Mouse (Mus musculus): Measurements from ENCODE around the gene Ephb2. TPM values are rescaled to one million over a fixed set of nuclear protein-coding genes. Genes with fewer than 3 reads are reported as not detected.

Gene Ephb2
- polyA plus RNA-seq, 1 experiment: 2.7 TPM

DNA sequence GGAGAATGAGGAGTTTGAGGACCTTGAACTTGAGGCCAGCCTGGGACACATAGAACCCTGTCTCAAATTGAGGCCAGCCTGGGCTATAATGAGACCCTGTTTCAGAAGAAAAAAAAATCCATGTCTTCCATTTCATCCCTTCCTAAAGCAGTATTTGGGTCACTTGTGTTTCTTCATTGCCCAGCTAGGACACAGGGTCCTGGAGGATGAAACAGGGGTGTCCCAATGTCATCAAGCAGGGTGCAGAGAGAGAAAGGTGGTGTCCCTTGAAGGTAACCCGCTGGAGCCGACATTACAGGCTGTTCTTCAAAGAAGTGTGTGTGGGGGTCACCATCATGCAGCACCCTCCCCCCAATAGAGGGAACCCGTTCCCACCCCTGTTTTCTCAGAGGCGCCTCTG lies 86.4 kb downstream of the Ephb2 start:
- Histone ChIP-seq H3K27ac (ENCODE audit: insufficient read depth, low read length) (no peak overlapping the region), H3K27me3 (ENCODE audit: control insufficient read depth, insufficient read depth, low read length) (no peaks in the 10 kb centered on the region)
- 75% methylated on average over 4 of the region's 4 CpGs for WGBS

DNA sequence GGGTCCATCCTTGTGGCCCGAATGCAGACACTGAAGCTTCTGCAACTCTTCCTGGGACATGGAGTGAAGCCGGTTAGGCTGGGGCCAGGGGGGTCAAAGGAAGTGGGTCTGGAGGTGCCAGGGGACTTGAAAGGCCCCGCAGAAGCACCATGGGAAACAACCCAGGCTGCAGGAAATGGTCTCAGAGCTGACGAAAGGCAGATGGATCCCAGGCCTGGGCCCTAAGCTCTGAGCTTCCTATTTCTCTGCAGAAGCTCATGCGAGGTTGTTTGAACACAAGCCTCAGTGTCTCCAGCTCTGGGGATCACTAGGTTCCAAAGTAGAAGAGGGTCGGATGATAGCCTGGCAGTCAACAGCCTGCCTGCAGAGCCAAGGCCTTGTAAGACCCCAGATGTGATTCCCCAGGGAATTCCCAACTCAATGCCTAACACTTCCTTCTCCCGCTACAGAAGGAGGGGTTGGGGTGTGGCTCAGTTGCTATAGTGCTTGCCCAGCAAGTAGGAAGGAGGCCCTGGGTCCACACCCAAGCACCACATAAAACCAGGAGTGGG lies 86.9 kb downstream of the Ephb2 start:
- Histone ChIP-seq H3K27ac (ENCODE audit: insufficient read depth, low read length) (no peak overlapping the region), H3K27me3 (ENCODE audit: control insufficient read depth, insufficient read depth, low read length) (no peaks in the 10 kb centered on the region), H3K36me3 (ENCODE audit: control insufficient read depth, insufficient read depth, low read length) (no peaks in the 10 kb centered on the region), H3K4me3 (ENCODE audit: extremely low read depth, insufficient read depth, insufficient read length) (no peak overlapping the region), H3K4me1 (ENCODE audit: control insufficient read depth, insufficient read depth, insufficient read length) (no peaks in the 10 kb centered on the region)
- WGBS: 45% methylated on average over 7 of the region's 7 CpGs
- TF ChIP-seq POLR2A (IDR thresholded peaks at IDR 0.05; ENCODE audit: low read depth, low read length): no peak
- no peak for TF ChIP-seq CTCF (IDR thresholded peaks at IDR 0.05; ENCODE audit: extremely low read depth, insufficient read depth, insufficient read length, insufficient replicate concordance)
- no peak for DNase-seq (ENCODE audit: low read depth in 1 of 2, low spot score in 2 of 2)

More for the DNA sequence above, 86.4 kb downstream of the Ephb2 start:
- Histone ChIP-seq H3K36me3 (ENCODE audit: control insufficient read depth, insufficient read depth, low read length) (no peaks in the 10 kb centered on the region), H3K4me3 (ENCODE audit: extremely low read depth, insufficient read depth, insufficient read length) (no peak overlapping the region), H3K4me1 (ENCODE audit: control insufficient read depth, insufficient read depth, insufficient read length) (no peaks in the 10 kb centered on the region)
- no peak for DNase-seq (ENCODE audit: low read depth in 1 of 2, low spot score in 2 of 2)
- TF ChIP-seq POLR2A (IDR thresholded peaks at IDR 0.05; ENCODE audit: low read depth, low read length) (no peak), CTCF (IDR thresholded peaks at IDR 0.05; ENCODE audit: extremely low read depth, insufficient read depth, insufficient read length, insufficient replicate concordance) (no peak)

DNA sequence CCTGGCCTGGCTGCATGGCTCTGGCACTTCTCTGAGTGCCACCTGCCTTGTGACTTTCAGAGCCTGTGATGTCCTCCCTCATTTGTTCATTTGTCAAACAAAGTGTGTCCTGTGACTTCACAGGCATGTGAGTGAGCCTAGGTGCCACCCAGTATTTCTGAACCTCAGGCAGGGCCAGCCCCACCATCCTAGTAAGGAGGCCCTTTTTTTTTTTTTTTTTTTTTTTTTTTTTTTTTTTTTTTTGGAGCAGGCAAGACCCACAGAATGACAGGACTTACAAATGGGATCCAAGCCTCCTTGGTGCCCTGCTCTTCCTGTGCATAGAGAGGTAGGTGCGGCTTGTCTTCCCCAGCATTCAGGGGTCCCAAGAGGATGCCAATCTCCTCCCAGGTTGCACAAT lies 89.3 kb downstream of the Ephb2 start:
- no peak overlapping the region for H3K4me3 ChIP-seq (ENCODE audit: extremely low read depth, insufficient read depth, insufficient read length)
- H3K4me1 ChIP-seq (ENCODE audit: control insufficient read depth, insufficient read depth, insufficient read length): no peaks in the 10 kb centered on the region
- no peak for DNase-seq (ENCODE audit: low read depth in 1 of 2, low spot score in 2 of 2)
- no peaks in the 10 kb centered on the region for H3K27me3 ChIP-seq (ENCODE audit: control insufficient read depth, insufficient read depth, low read length)
- 94% methylated on average over 1 of the region's 1 CpGs for WGBS
- no peak overlapping the region for H3K27ac ChIP-seq (ENCODE audit: insufficient read depth, low read length)
- TF ChIP-seq CTCF (IDR thresholded peaks at IDR 0.05; ENCODE audit: extremely low read depth, insufficient read depth, insufficient read length, insufficient replicate concordance): no peak
- no peak for TF ChIP-seq POLR2A (IDR thresholded peaks at IDR 0.05; ENCODE audit: low read depth, low read length)
- no peaks in the 10 kb centered on the region for H3K36me3 ChIP-seq (ENCODE audit: control insufficient read depth, insufficient read depth, low read length)

DNA sequence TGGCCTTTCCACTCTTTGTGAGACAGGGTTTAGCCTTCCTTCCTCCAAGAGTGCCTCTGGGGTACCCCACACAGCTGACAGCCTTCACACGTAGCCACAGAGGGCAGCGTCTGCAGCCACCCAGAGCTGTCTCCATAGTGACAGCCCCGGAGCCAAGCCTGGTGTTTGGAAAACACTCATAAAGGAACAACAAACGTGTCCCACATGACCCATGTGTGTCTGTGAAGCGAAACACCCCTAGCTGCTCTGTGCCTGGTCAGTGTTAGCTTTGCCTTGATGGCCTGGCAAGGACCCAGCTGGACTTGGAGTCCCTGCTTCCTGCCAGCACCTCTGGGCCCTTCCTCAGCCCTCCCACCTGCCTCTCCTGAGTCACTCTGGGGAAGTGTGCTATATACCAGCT lies 93.1 kb downstream of the Ephb2 start:
- Histone ChIP-seq H3K27me3 (ENCODE audit: control insufficient read depth, insufficient read depth, low read length) (no peaks in the 10 kb centered on the region), H3K36me3 (ENCODE audit: control insufficient read depth, insufficient read depth, low read length) (no peaks in the 10 kb centered on the region), H3K27ac (ENCODE audit: insufficient read depth, low read length) (no peak overlapping the region), H3K4me3 (ENCODE audit: extremely low read depth, insufficient read depth, insufficient read length) (no peak overlapping the region), H3K4me1 (ENCODE audit: control insufficient read depth, insufficient read depth, insufficient read length) (no peaks in the 10 kb centered on the region)
- TF ChIP-seq CTCF (IDR thresholded peaks at IDR 0.05; ENCODE audit: extremely low read depth, insufficient read depth, insufficient read length, insufficient replicate concordance): no peak
- TF ChIP-seq POLR2A (IDR thresholded peaks at IDR 0.05; ENCODE audit: low read depth, low read length): no peak
- no peak for DNase-seq (ENCODE audit: low read depth in 1 of 2, low spot score in 2 of 2)
- 16% methylated on average over 5 of the region's 5 CpGs for WGBS

DNA sequence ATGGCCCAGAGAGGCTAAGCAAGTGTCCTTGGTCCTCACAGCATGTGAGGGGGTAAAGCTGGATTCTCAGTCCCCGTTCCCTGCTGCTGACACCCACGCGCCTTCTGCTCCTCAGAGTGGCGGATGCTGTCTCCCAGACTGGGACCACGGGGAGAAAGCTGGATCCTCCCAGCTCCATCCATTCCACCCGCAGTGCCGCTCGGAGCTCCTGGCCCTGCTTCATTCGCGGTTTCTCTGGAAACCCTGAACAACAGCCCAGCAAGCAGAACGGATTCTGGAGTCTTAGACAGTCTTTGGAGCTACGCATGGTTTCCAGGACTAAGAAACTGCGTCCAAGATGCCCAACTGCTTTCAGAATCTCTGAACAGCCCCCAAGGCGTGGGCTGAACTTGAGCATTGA lies 93.9 kb downstream of the Ephb2 start:
- H3K4me1 ChIP-seq (ENCODE audit: control insufficient read depth, insufficient read depth, insufficient read length): no peaks in the 10 kb centered on the region
- 91% methylated on average over 14 of the region's 14 CpGs for WGBS
- H3K27ac ChIP-seq (ENCODE audit: insufficient read depth, low read length): no peak overlapping the region
- no peaks in the 10 kb centered on the region for H3K36me3 ChIP-seq (ENCODE audit: control insufficient read depth, insufficient read depth, low read length)
- H3K27me3 ChIP-seq (ENCODE audit: control insufficient read depth, insufficient read depth, low read length): no peaks in the 10 kb centered on the region
- DNase-seq (ENCODE audit: low read depth in 1 of 2, low spot score in 2 of 2): no peak
- TF ChIP-seq CTCF (IDR thresholded peaks at IDR 0.05; ENCODE audit: extremely low read depth, insufficient read depth, insufficient read length, insufficient replicate concordance) (no peak), POLR2A (IDR thresholded peaks at IDR 0.05; ENCODE audit: low read depth, low read length) (no peak)
- no peak overlapping the region for H3K4me3 ChIP-seq (ENCODE audit: extremely low read depth, insufficient read depth, insufficient read length)

DNA sequence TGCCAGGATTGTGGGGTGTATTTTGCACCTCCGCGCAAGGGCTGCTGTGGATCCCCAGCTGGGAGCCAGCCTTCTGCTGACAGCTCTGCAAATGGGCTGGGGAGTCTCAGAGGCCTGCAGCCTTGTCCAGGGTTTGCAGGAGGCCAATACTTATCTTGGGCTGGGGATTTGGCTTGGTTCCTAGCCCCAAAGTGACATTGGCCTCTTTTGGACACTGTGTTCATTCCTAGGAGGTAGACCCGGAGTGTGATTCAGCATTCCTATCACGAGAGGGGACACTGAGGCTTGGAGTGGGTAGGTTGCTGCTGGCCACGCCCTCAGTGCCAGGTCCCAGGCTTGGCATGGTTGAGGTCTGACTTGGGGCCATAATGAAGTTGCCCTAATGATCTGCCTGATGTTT lies 94.8 kb downstream of the Ephb2 start:
- no peaks in the 10 kb centered on the region for H3K4me1 ChIP-seq (ENCODE audit: control insufficient read depth, insufficient read depth, insufficient read length)
- no peaks in the 10 kb centered on the region for H3K36me3 ChIP-seq (ENCODE audit: control insufficient read depth, insufficient read depth, low read length)
- H3K4me3 ChIP-seq (ENCODE audit: extremely low read depth, insufficient read depth, insufficient read length): no peak overlapping the region
- H3K27me3 ChIP-seq (ENCODE audit: control insufficient read depth, insufficient read depth, low read length): no peaks in the 10 kb centered on the region
- DNase-seq (ENCODE audit: low read depth in 1 of 2, low spot score in 2 of 2): no peak
- no peak overlapping the region for H3K27ac ChIP-seq (ENCODE audit: insufficient read depth, low read length)
- 84% methylated on average over 5 of the region's 5 CpGs for WGBS
- TF ChIP-seq POLR2A (IDR thresholded peaks at IDR 0.05; ENCODE audit: low read depth, low read length) (no peak), CTCF (IDR thresholded peaks at IDR 0.05; ENCODE audit: extremely low read depth, insufficient read depth, insufficient read length, insufficient replicate concordance) (no peak)

DNA sequence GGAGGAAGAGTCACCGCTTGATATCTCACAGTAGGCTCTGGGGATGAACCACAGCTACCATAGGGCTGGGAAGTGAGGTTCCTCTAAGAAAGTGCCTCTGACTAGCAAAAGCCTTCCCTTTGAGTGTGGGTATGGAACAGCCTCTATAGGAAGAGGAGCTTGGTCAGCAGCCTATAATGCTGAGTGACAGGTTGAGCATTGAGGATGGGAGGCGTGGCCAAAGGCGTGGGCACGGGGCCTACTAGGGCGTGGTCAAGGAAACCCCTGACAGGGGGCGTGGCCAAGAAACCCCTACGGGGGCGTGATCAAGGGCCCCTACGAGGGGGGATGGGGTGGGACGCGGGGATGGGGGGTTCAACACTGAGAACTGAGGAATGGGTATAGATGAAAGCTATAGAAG lies 96.6 kb downstream of the Ephb2 start:
- TF ChIP-seq CTCF (IDR thresholded peaks at IDR 0.05; ENCODE audit: extremely low read depth, insufficient read depth, insufficient read length, insufficient replicate concordance) (no peak), POLR2A (IDR thresholded peaks at IDR 0.05; ENCODE audit: low read depth, low read length) (no peak)
- 62% methylated on average over 11 of the region's 11 CpGs for WGBS
- DNase-seq (ENCODE audit: low read depth in 1 of 2, low spot score in 2 of 2): no peak
- Histone ChIP-seq H3K27me3 (ENCODE audit: control insufficient read depth, insufficient read depth, low read length) (no peaks in the 10 kb centered on the region), H3K4me3 (ENCODE audit: extremely low read depth, insufficient read depth, insufficient read length) (no peak overlapping the region), H3K27ac (ENCODE audit: insufficient read depth, low read length) (no peak overlapping the region), H3K4me1 (ENCODE audit: control insufficient read depth, insufficient read depth, insufficient read length) (no peaks in the 10 kb centered on the region), H3K36me3 (ENCODE audit: control insufficient read depth, insufficient read depth, low read length) (no peaks in the 10 kb centered on the region)

Measured in spleen, adult 2 months (tissue).